Mouse (Mus musculus) gastrocnemius, postnatal 14 days (tissue): ENCODE data around the gene Usp10. TPM values are rescaled to one million over a fixed set of nuclear protein-coding genes. Genes with fewer than 3 reads are reported as not detected.
A peak's percentile ranks its signal among the peaks of the same experiment; 100 is the strongest.

ENCODE experiments used
- DNase-seq: peaks from one replicate; pipeline ENCODE4 v3.0.0; 2021; ENCODE audit warnings: mixed read lengths
- intact Hi-C: fragments of 180-260 bp; cut with DNase I; formaldehyde crosslinking; loops from one replicate; pipeline ENCODE4 v1.15.1; 2025; ENCODE audit warnings: low total_unique reads
- total RNA-seq, 2 experiments: library from RNA; stranded (reverse); gene quantifications; 2 replicates each; pipeline ENCODE4 v1.2.3; 2021

The Usp10 gene
- total RNA-seq, 2 experiments from 2014 or later = 41.1 to 49.5 TPM

GRCm38 (mm10) chr8:119912643-119913042, 2.5 kb downstream of the Usp10 start:
- no peak for DNase-seq
- intact Hi-C loops = no loop called here

- DNase-seq = no peak
- intact Hi-C loops = no loop called here
Observed at GRCm38 (mm10) chr8:119913181-119913580, 3.0 kb downstream of the Usp10 start.

- DNase-seq = no peak
- intact Hi-C loops = no loop called here
Observed at GRCm38 (mm10) chr8:119914161-119914560, 4.0 kb downstream of the Usp10 start.

- DNase-seq = no peak
- intact Hi-C loops = no loop called here
Observed at GRCm38 (mm10) chr8:119915298-119915697, 5.1 kb downstream of the Usp10 start.

- DNase-seq = no peak
- intact Hi-C loops = no loop called here
Observed at GRCm38 (mm10) chr8:119916237-119916892, 6.2 kb downstream of the Usp10 start.

GRCm38 (mm10) chr8:119917415-119917814, 7.3 kb downstream of the Usp10 start:
- intact Hi-C loops = no loop called here
- no peak for DNase-seq

- intact Hi-C loops = no loop called here
- no peak for DNase-seq
Observed at GRCm38 (mm10) chr8:119918155-119918567, 8.0 kb downstream of the Usp10 start.

- DNase-seq = no peak
- intact Hi-C loops = loop anchor here (10.0 kb wide), 1 partner anchor 78 kb away; the partner anchor contains the start of gene Cotl1
Observed at GRCm38 (mm10) chr8:119923259-119923658, 13.1 kb downstream of the Usp10 start.

GRCm38 (mm10) chr8:119925428-119925827, 15.3 kb downstream of the Usp10 start:
- intact Hi-C loops = loop anchor here (5.0 to 10.0 kb wide), 2 partner anchors 81 to 143 kb away; partner anchors contain the start of gene Cotl1
- DNase-seq = no peak

- no peak for DNase-seq
- intact Hi-C loops = loop anchor here (5.0 to 10.0 kb wide), 2 partner anchors 82 to 144 kb away; partner anchors contain the start of gene Cotl1
Observed at GRCm38 (mm10) chr8:119926474-119926873, 16.3 kb downstream of the Usp10 start.

GRCm38 (mm10) chr8:119927422-119928092, 17.4 kb downstream of the Usp10 start:
- intact Hi-C loops = loop anchor here (5.0 to 10.0 kb wide), 2 partner anchors 83 to 145 kb away; partner anchors contain the start of gene Cotl1
- DNase-seq = peak; percentile 37

GRCm38 (mm10) chr8:119931317-119931716, 21.2 kb downstream of the Usp10 start:
- intact Hi-C loops = no loop called here

GRCm38 (mm10) chr8:119933681-119934080, 23.5 kb downstream of the Usp10 start:
- no peak for DNase-seq
- intact Hi-C loops = no loop called here

More at GRCm38 (mm10) chr8:119931317-119931716, 21.2 kb downstream of the Usp10 start:
- DNase-seq = no peak

GRCm38 (mm10) chr8:119935541-119935940, 25.4 kb downstream of the Usp10 start:
- DNase-seq = no peak
- intact Hi-C loops = no loop called here

- DNase-seq = no peak
- intact Hi-C loops = no loop called here
Observed at GRCm38 (mm10) chr8:119938481-119938880, 28.3 kb downstream of the Usp10 start.

GRCm38 (mm10) chr8:119939336-119939735, 29.2 kb downstream of the Usp10 start:
- intact Hi-C loops = no loop called here
- DNase-seq = no peak

GRCm38 (mm10) chr8:119941471-119941870, 31.3 kb downstream of the Usp10 start:
- peak; percentile 25 for DNase-seq
- intact Hi-C loops = no loop called here

GRCm38 (mm10) chr8:119943616-119944015, 33.5 kb downstream of the Usp10 start:
- intact Hi-C loops = loop anchor here (2.0 kb wide), 1 partner anchor 135 kb away; no protein-coding TSS in a partner anchor
- no peak for DNase-seq

- intact Hi-C loops = no loop called here
- DNase-seq = peak; percentile 66
Observed at GRCm38 (mm10) chr8:119944096-119944811, 34.1 kb downstream of the Usp10 start.

- intact Hi-C loops = loop anchor here (2.0 kb wide), 1 partner anchor 126 kb away; no protein-coding TSS in a partner anchor
- peak; percentile 23 for DNase-seq
Observed at GRCm38 (mm10) chr8:119946326-119946865, 36.2 kb downstream of the Usp10 start.
